Mouse (Mus musculus) limb, embryonic 15.5 days (tissue): ENCODE data around the gene Zfp719. TPM values are rescaled to one million over a fixed set of nuclear protein-coding genes. Genes with fewer than 3 reads are reported as not detected.

Experiments used
- ATAC-seq: fragments of 200-750 bp; cut with Nextera tagmentation; 2 replicates; pipeline ENCODE4 v1.8.0; 2017; ENCODE audit warnings: low read depth, moderate TSS enrichment; ENCODE audit not compliant: insufficient number of reproducible peaks, low FRiP score, low TSS enrichment
- H3K27ac ChIP-seq: fragments of 300-500 bp; sonication (generic); 2 replicates; pipeline ENCODE4 v1.5.1; 2015; ENCODE audit warnings: moderate library complexity, mild to moderate bottlenecking, inconsistent platforms
- H3K27me3 ChIP-seq: fragments of 300-500 bp; sonication (generic); 2 replicates; pipeline ENCODE4 v1.6.1; 2015; ENCODE audit warnings: inconsistent platforms
- H3K36me3 ChIP-seq: fragments of 300-500 bp; sonication (generic); 2 replicates; pipeline ENCODE4 v1.6.1; 2015; ENCODE audit warnings: inconsistent platforms
- H3K4me1 ChIP-seq: fragments of 300-500 bp; sonication (generic); 2 replicates; pipeline ENCODE4 v1.6.1; 2015; ENCODE audit warnings: inconsistent platforms
- H3K4me2 ChIP-seq: fragments of 300-500 bp; sonication (generic); 2 replicates; pipeline ENCODE4 v1.6.1; 2015; ENCODE audit warnings: mild to moderate bottlenecking, inconsistent platforms
- H3K4me3 ChIP-seq: fragments of 300-500 bp; sonication (generic); 2 replicates; pipeline ENCODE4 v1.5.1; 2015; ENCODE audit warnings: mild to moderate bottlenecking, inconsistent platforms
- H3K9ac ChIP-seq: fragments of 300-500 bp; sonication (generic); 2 replicates; pipeline ENCODE4 v1.6.1; 2015; ENCODE audit warnings: inconsistent platforms
- H3K9me3 ChIP-seq: fragments of 300-500 bp; sonication (generic); 2 replicates; pipeline ENCODE4 v1.6.1; 2016; ENCODE audit warnings: inconsistent platforms
- WGBS: fragments of 180-500 bp; shearing (Covaris S2); methylation state at CpG from one replicate; pipeline ENCODE4 v1.1.7; 2015; 5-methylcytosine and 5-hydroxymethylcytosine counted together
- polyA plus RNA-seq: library from polyadenylated mRNA; unstranded; fragments of >200 nt; fragmentation: Nextera tagmentation; extraction: Ambion mirVana; gene quantifications from 2 replicates; pipeline ENCODE4 v1.2.1, GENCODE M21; 2015

Gene Zfp719
- polyA plus RNA-seq, 1 experiment from 2014 or later, result 14.2 TPM

- 86% methylated on average over 14 of the region's 14 CpGs for WGBS
- Histone ChIP-seq H3K4me2 (no peak overlapping the region), H3K27me3 (no peaks in the 10 kb centered on the region), H3K27ac (no peak overlapping the region), H3K9ac (no peak overlapping the region), H3K9me3 (no peaks in the 10 kb centered on the region), H3K4me3 (no peak overlapping the region), H3K4me1 (no peaks in the 10 kb centered on the region), H3K36me3 (no peaks in the 10 kb centered on the region)
- ATAC-seq, result no peak
Measured at GRCm38 (mm10) chr7:43613816-43614551, 34.6 kb downstream of the Zfp719 start.

GRCm38 (mm10) chr7:43622927-43623326, 43.5 kb downstream of the Zfp719 start:
- Histone ChIP-seq H3K4me3 (no peak overlapping the region), H3K27me3 (no peaks in the 10 kb centered on the region), H3K9me3 (no peaks in the 10 kb centered on the region), H3K36me3 (no peaks in the 10 kb centered on the region), H3K4me1 (no peaks in the 10 kb centered on the region), H3K4me2 (no peak overlapping the region), H3K27ac (no peak overlapping the region), H3K9ac (no peak overlapping the region)
- no peak for ATAC-seq
- WGBS, result 85% methylated on average over 7 of the region's 7 CpGs

- WGBS, result 18% methylated on average over 10 of the region's 10 CpGs
- Histone ChIP-seq H3K9me3 (no peaks in the 10 kb centered on the region), H3K4me2 (no peak overlapping the region), H3K4me3 (no peak overlapping the region), H3K27me3 (no peaks in the 10 kb centered on the region), H3K9ac (no peak overlapping the region), H3K27ac (no peak overlapping the region), H3K36me3 (no peaks in the 10 kb centered on the region), H3K4me1 (no peaks in the 10 kb centered on the region)
- no peak for ATAC-seq
Measured at GRCm38 (mm10) chr7:43623819-43624218, 44.4 kb downstream of the Zfp719 start.

GRCm38 (mm10) chr7:43625065-43625464, 45.7 kb downstream of the Zfp719 start:
- 65% methylated on average over 3 of the region's 3 CpGs for WGBS
- Histone ChIP-seq H3K27ac (no peak overlapping the region), H3K9ac (no peak overlapping the region), H3K27me3 (no peaks in the 10 kb centered on the region), H3K4me3 (no peak overlapping the region), H3K4me1 (no peaks in the 10 kb centered on the region), H3K4me2 (no peak overlapping the region), H3K36me3 (no peaks in the 10 kb centered on the region), H3K9me3 (no peaks in the 10 kb centered on the region)
- no peak for ATAC-seq

- Histone ChIP-seq H3K4me1 (no peaks in the 10 kb centered on the region), H3K9me3 (no peaks in the 10 kb centered on the region), H3K36me3 (no peaks in the 10 kb centered on the region), H3K27me3 (no peaks in the 10 kb centered on the region), H3K4me2 (no peak overlapping the region), H3K4me3 (no peak overlapping the region), H3K9ac (no peak overlapping the region), H3K27ac (no peak overlapping the region)
- WGBS, result 82% methylated on average over 8 of the region's 8 CpGs
- no peak for ATAC-seq
Measured at GRCm38 (mm10) chr7:43625794-43626422, 46.5 kb downstream of the Zfp719 start.

- Histone ChIP-seq H3K27ac (no peak overlapping the region), H3K4me2 (no peak overlapping the region), H3K9me3 (no peaks in the 10 kb centered on the region), H3K4me1 (no peaks in the 10 kb centered on the region), H3K27me3 (no peaks in the 10 kb centered on the region), H3K9ac (no peak overlapping the region), H3K36me3 (no peaks in the 10 kb centered on the region), H3K4me3 (no peak overlapping the region)
- no peak for ATAC-seq
- WGBS, result 64% methylated on average over 4 of the region's 4 CpGs
Measured at GRCm38 (mm10) chr7:43633940-43634339, 54.5 kb downstream of the Zfp719 start.

- Histone ChIP-seq H3K9ac (no peak within 1 kb of the TSS), H3K36me3 (no peaks in the 10 kb centered on the region), H3K4me1 (no peaks in the 10 kb centered on the region), H3K27ac (no peak within 1 kb of the TSS), H3K9me3 (no peaks in the 10 kb centered on the region), H3K27me3 (no peaks in the 10 kb centered on the region), H3K4me2 (no peak within 1 kb of the TSS), H3K4me3 (no peak within 1 kb of the TSS)
- 52% methylated on average over 6 of the region's 6 CpGs for WGBS
- ATAC-seq, result no peak
Measured at GRCm38 (mm10) chr7:43634500-43634899, 55.1 kb downstream of the Zfp719 start, which contains the start of gene Ceacam18. Gene Ceacam18, plus strand, starts transcription at chr7:43634707.

- H3K9ac ChIP-seq, result no peak overlapping the region
- no peaks in the 10 kb centered on the region for H3K27me3 ChIP-seq
- no peaks in the 10 kb centered on the region for H3K9me3 ChIP-seq
- no peak overlapping the region for H3K4me3 ChIP-seq
- 62% methylated on average over 2 of the region's 2 CpGs for WGBS
- no peak overlapping the region for H3K27ac ChIP-seq
- no peak overlapping the region for H3K4me2 ChIP-seq
- H3K4me1 ChIP-seq, result no peaks in the 10 kb centered on the region
- no peak for ATAC-seq
- H3K36me3 ChIP-seq, result no peaks in the 10 kb centered on the region
Measured at GRCm38 (mm10) chr7:43636194-43636593, 56.8 kb downstream of the Zfp719 start.

- Histone ChIP-seq H3K27ac (no peak overlapping the region), H3K4me3 (no peak overlapping the region), H3K4me2 (no peak overlapping the region), H3K9me3 (no peaks in the 10 kb centered on the region), H3K27me3 (no peaks in the 10 kb centered on the region), H3K4me1 (no peaks in the 10 kb centered on the region), H3K9ac (no peak overlapping the region), H3K36me3 (no peaks in the 10 kb centered on the region)
- ATAC-seq, result no peak
- WGBS, result 62% methylated on average over 1 of the region's 1 CpGs
Measured at GRCm38 (mm10) chr7:43637118-43637517, 57.7 kb downstream of the Zfp719 start.

GRCm38 (mm10) chr7:43642587-43642986, 63.2 kb downstream of the Zfp719 start:
- no peak for ATAC-seq
- H3K4me3 ChIP-seq, result no peak overlapping the region

More at GRCm38 (mm10) chr7:43642587-43642986, 63.2 kb downstream of the Zfp719 start:
- Histone ChIP-seq H3K9me3 (no peaks in the 10 kb centered on the region), H3K9ac (no peak overlapping the region), H3K4me2 (no peak overlapping the region), H3K4me1 (no peaks in the 10 kb centered on the region), H3K27me3 (no peaks in the 10 kb centered on the region), H3K36me3 (no peaks in the 10 kb centered on the region), H3K27ac (no peak overlapping the region)
- 76% methylated on average over 5 of the region's 5 CpGs for WGBS
